Comparison of ENCODE assay signal across 11 mouse cellular contexts in the genomic region with DNA sequence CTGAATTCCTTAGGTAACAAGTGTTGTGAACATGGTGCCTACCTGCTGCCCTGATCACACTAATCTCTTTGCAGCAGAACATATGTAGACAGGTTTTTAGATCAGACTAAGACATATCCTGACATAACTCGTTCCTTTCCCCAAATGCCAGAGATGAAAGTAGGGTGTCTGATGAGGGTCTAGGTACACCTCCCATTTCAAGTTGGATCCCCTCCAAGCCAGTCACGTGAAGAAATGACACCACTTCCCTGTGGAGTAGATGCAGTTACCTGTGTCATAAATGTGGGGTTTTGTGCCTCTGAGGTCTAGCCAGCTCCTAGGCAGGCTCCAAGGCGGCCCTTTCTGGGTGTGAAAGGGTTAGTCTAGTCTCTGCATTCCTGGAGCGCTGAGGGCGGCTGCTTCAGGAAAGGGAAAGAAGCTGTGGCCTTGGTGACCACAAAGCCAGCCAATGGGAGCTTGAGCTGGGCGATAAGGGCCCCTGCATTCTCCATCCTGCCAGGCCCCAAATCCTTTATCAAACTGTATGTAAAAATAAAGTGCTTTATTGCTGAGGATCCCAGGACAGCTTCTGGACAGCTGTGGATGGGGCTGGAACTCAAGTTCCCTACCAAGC. TPM values are rescaled to one million over a fixed set of nuclear protein-coding genes. Genes with fewer than 3 reads are reported as not detected.
A peak's percentile ranks its signal among the peaks of the same experiment; 100 is the strongest.
DNase-seq lines count a peak whose midpoint lies in the region; ATAC-seq and TF ChIP-seq lines count a peak whose summit lies in the region.
"Had no signal": no experiment of that assay in that cellular context is flagged by ENCODE, and none has a peak within 500 bp of the region (broad histone marks: within the 10 kb centered on the region; RNA-seq: fewer than 3 reads in every experiment).

No protein-coding gene starts in this region.

- peak; percentile 30 for DNase-seq in forebrain, embryonic 10.5 days (ENCODE audit: extremely low spot score, low spot score)
- no peak for DNase-seq in forebrain, embryonic 14.5 days (ENCODE audit: low spot score)
- DNase-seq in lung, postnatal 25 days (ENCODE audit: low spot score), result no peak
- peak; percentile 41 to 63 for DNase-seq in heart, postnatal 10 days
- DNase-seq in retina, embryonic 14.5 days (ENCODE audit: low spot score), result peak; percentile 57
- DNase-seq in layer of hippocampus, adult 2 months (ENCODE audit: low spot score in 2 of 2), result no peak
- no peak for DNase-seq in layer of hippocampus, postnatal 14 days (ENCODE audit: low spot score in 2 of 2)
- DNase-seq: B cell, adult 2 months; left cerebral cortex, postnatal 4 days had no signal

- peaks cover 42% of the 10 kb centered on the region for H3K36me3 ChIP-seq in forebrain, embryonic 10.5 days (replicated peaks)
- peaks cover 38% of the 10 kb centered on the region for H3K36me3 ChIP-seq in forebrain, embryonic 14.5 days (ENCODE audit: control insufficient read depth, insufficient read depth, low read length)
- peaks cover 27% of the 10 kb centered on the region for H3K36me3 ChIP-seq in lung, embryonic 15.5 days

- no peaks in the 10 kb centered on the region for H3K9me3 ChIP-seq in forebrain, embryonic 10.5 days
- no peaks in the 10 kb centered on the region for H3K9me3 ChIP-seq in forebrain, embryonic 14.5 days (replicated peaks; ENCODE audit: control insufficient read depth, low read length)
- no peaks in the 10 kb centered on the region for H3K9me3 ChIP-seq in lung, embryonic 15.5 days
- H3K9me3 ChIP-seq: neural tube, embryonic 12.5 days had no signal

- no peak overlapping the region for H3K4me2 ChIP-seq in forebrain, embryonic 14.5 days (ENCODE audit: low read length)
- H3K4me2 ChIP-seq in lung, embryonic 15.5 days, result peak overlapping the region; percentile 26
- H3K4me2 ChIP-seq: neural tube, embryonic 12.5 days had no signal

- H3K27me3 ChIP-seq in forebrain, embryonic 10.5 days (ENCODE audit: poor library complexity, severe bottlenecking), result no peaks in the 10 kb centered on the region
- no peaks in the 10 kb centered on the region for H3K27me3 ChIP-seq in forebrain, embryonic 14.5 days (replicated peaks; ENCODE audit: control insufficient read depth, insufficient read depth, low read length)
- no peaks in the 10 kb centered on the region for H3K27me3 ChIP-seq in lung, embryonic 15.5 days
- H3K27me3 ChIP-seq: neural tube, embryonic 12.5 days had no signal

- intact Hi-C loops in heart, postnatal 10 days (cut with DNase I), result no loop called here

- no peak overlapping the region for H3K9ac ChIP-seq in forebrain, embryonic 14.5 days (ENCODE audit: low read length)
- no peak overlapping the region for H3K9ac ChIP-seq in lung, embryonic 15.5 days
- H3K9ac ChIP-seq: neural tube, embryonic 12.5 days had no signal

- ATAC-seq in forebrain, embryonic 14.5 days, result no peak
- ATAC-seq in lung, embryonic 15.5 days (ENCODE audit: borderline replicate concordance, extremely low read depth, low FRiP score, low TSS enrichment), result peak; percentile 48; the same call in 1 of the 2 replicates

- no peak for TF ChIP-seq CTCF in layer of hippocampus, adult 2 months (conservative IDR thresholded peaks at IDR 0.05)

- peaks cover 22% of the 10 kb centered on the region for H3K4me1 ChIP-seq in forebrain, embryonic 10.5 days
- no peaks in the 10 kb centered on the region for H3K4me1 ChIP-seq in forebrain, embryonic 14.5 days (ENCODE audit: control insufficient read depth, insufficient read depth, low read length)
- H3K4me1 ChIP-seq in lung, embryonic 15.5 days, result peaks cover 18% of the 10 kb centered on the region

- H3K27ac ChIP-seq in forebrain, embryonic 10.5 days, result 0 out of 2 replicates have a peak overlapping the region, but pooled peaks have one; percentile 35
- H3K27ac ChIP-seq in forebrain, embryonic 14.5 days (ENCODE audit: low read depth, low read length), result no peak overlapping the region
- H3K27ac ChIP-seq in lung, embryonic 15.5 days, result peak overlapping the region; percentile 35
- no peak overlapping the region for H3K27ac ChIP-seq in layer of hippocampus, adult 2 months
- H3K27ac ChIP-seq: neural tube, embryonic 12.5 days had no signal

- H3K4me3 ChIP-seq in forebrain, embryonic 10.5 days, result no peak overlapping the region
- no peak overlapping the region for H3K4me3 ChIP-seq in forebrain, embryonic 14.5 days (ENCODE audit: low read depth, low read length)
- no peak overlapping the region for H3K4me3 ChIP-seq in lung, embryonic 15.5 days
- no peak overlapping the region for H3K4me3 ChIP-seq in layer of hippocampus, adult 2 months
- H3K4me3 ChIP-seq: neural tube, embryonic 12.5 days had no signal

- 23% methylated on average over 6 of the region's 6 CpGs for WGBS in forebrain, embryonic 10.5 days
- 21% methylated on average over 6 of the region's 6 CpGs for WGBS in forebrain, embryonic 14.5 days
- 7% methylated on average over 6 of the region's 6 CpGs for WGBS in lung, embryonic 15.5 days

RNA-seq across cellular contexts. Expression of a gene that starts 11.9 kb away (rescaled TPM):
- 279 and 280 TPM in 2 replicates for polyA plus RNA-seq in forebrain, embryonic 10.5 days (2016; fragmentation: Nextera tagmentation; extraction: Ambion mirVana)
- 179 and 202 TPM in 2 replicates for polyA plus RNA-seq in forebrain, embryonic 14.5 days (2014; fragmentation: Nextera tagmentation; extraction: Ambion mirVana)
- 219 and 232 TPM in 2 replicates for polyA plus RNA-seq in lung, embryonic 15.5 days (2015; fragmentation: Nextera tagmentation; extraction: Ambion mirVana)
- total RNA-seq in heart, postnatal 10 days (2021), result 100 to 1,000 TPM; 103 to 108 TPM
- total RNA-seq in layer of hippocampus, adult 2 months (2021), result 100 to 1,000 TPM; 174 to 176 TPM
- total RNA-seq in layer of hippocampus, postnatal 14 days (2021), result 100 to 1,000 TPM; 147 to 157 TPM

RNA-seq across cellular contexts. Expression of a gene that starts 12.2 kb away (rescaled TPM):
- polyA plus RNA-seq in forebrain, embryonic 10.5 days (2016; fragmentation: Nextera tagmentation; extraction: Ambion mirVana), result 51.2 and 54.1 TPM in 2 replicates
- 78.2 and 87.1 TPM in 2 replicates for polyA plus RNA-seq in forebrain, embryonic 14.5 days (2014; fragmentation: Nextera tagmentation; extraction: Ambion mirVana)
- 40.7 and 41.1 TPM in 2 replicates for polyA plus RNA-seq in lung, embryonic 15.5 days (2015; fragmentation: Nextera tagmentation; extraction: Ambion mirVana)
- 10 to 100 TPM; 33.2 to 34.0 TPM for total RNA-seq in heart, postnatal 10 days (2021)
- total RNA-seq in layer of hippocampus, adult 2 months (2021), result 10 to 100 TPM; 58.2 to 64.0 TPM
- total RNA-seq in layer of hippocampus, postnatal 14 days (2021), result 10 to 100 TPM; 57.5 to 66.0 TPM

RNA-seq across cellular contexts. Expression of a gene that starts 21.3 kb away (rescaled TPM):
- polyA plus RNA-seq in forebrain, embryonic 10.5 days (2016; fragmentation: Nextera tagmentation; extraction: Ambion mirVana), result 0.63 and 1.8 TPM in 2 replicates
- polyA plus RNA-seq in forebrain, embryonic 14.5 days (2014; fragmentation: Nextera tagmentation; extraction: Ambion mirVana), result 0.83 and 0.93 TPM in 2 replicates
- 0.84 and 1.0 TPM in 2 replicates for polyA plus RNA-seq in lung, embryonic 15.5 days (2015; fragmentation: Nextera tagmentation; extraction: Ambion mirVana)
- under 1 TPM in 1 of 2 experiments, not detected in 1; 0.43 TPM for total RNA-seq in heart, postnatal 10 days (2021)
- under 1 TPM; 0.32 to 0.33 TPM for total RNA-seq in layer of hippocampus, adult 2 months (2021)
- total RNA-seq in layer of hippocampus, postnatal 14 days (2021), result under 1 TPM; 0.52 to 0.60 TPM

RNA-seq across cellular contexts. Expression of a gene that starts 39.7 kb away (rescaled TPM):
- polyA plus RNA-seq in forebrain, embryonic 10.5 days (2016; fragmentation: Nextera tagmentation; extraction: Ambion mirVana), result 0.46 and 0.84 TPM in 2 replicates
- polyA plus RNA-seq in forebrain, embryonic 14.5 days (2014; fragmentation: Nextera tagmentation; extraction: Ambion mirVana), result 0.72 and 1.2 TPM in 2 replicates
- polyA plus RNA-seq in lung, embryonic 15.5 days (2015; fragmentation: Nextera tagmentation; extraction: Ambion mirVana), result 0.26 and 0.39 TPM in 2 replicates
- total RNA-seq in heart, postnatal 10 days (2021), result under 1 TPM in 1 of 2 experiments, not detected in 1; 0.36 TPM
- total RNA-seq in layer of hippocampus, adult 2 months (2021), result 1 to 10 TPM; 1.7 to 2.0 TPM
- 1 to 10 TPM in 1 of 2 experiments, under 1 TPM in 1; 0.93 to 1.2 TPM for total RNA-seq in layer of hippocampus, postnatal 14 days (2021)

Comparison
In these comparisons a context has a peak if more than half of its experiments do, and no peak if none do; other contexts are left out.
1. DNase-seq: peak in forebrain, embryonic 10.5 days (single experiment), heart, postnatal 10 days (2 of 2) and retina, embryonic 14.5 days (single experiment); none in forebrain, embryonic 14.5 days (single experiment), lung, postnatal 25 days (single experiment), layer of hippocampus, adult 2 months (0 of 2) and layer of hippocampus, postnatal 14 days (0 of 2).
2. H3K27ac ChIP-seq: peak in forebrain, embryonic 10.5 days (single experiment) and lung, embryonic 15.5 days (single experiment); none in forebrain, embryonic 14.5 days (single experiment) and layer of hippocampus, adult 2 months (single experiment).